Mouse (Mus musculus) heart, embryonic 16.5 days (tissue): ENCODE measurements around the gene Doc2a. TPM values are rescaled to one million over a fixed set of nuclear protein-coding genes. Genes with fewer than 3 reads are reported as not detected.

Experiments
- ATAC-seq: fragments of 200-750 bp; cut with Nextera tagmentation; replicated peaks from 2 replicates; pipeline ENCODE4 v1.8.0; 2017; ENCODE audit warnings: moderate number of reproducible peaks; ENCODE audit not compliant: insufficient read depth, low FRiP score; ENCODE audit errors: extremely low read depth
- H3K27ac ChIP-seq: fragments of 300-500 bp; sonication (generic); 2 replicates; pipeline ENCODE4 v1.5.1; 2014; ENCODE audit warnings: mild to moderate bottlenecking, low read length, control low read depth, moderate library complexity
- H3K27me3 ChIP-seq: fragments of 300-500 bp; sonication (generic); 2 replicates; pipeline ENCODE4 v1.6.1; 2014; ENCODE audit warnings: low read length, mixed read lengths; ENCODE audit not compliant: control insufficient read depth, insufficient read depth
- H3K36me3 ChIP-seq: fragments of 300-500 bp; sonication (generic); 2 replicates; pipeline ENCODE4 v1.6.1; 2014; ENCODE audit not compliant: control insufficient read depth, insufficient read depth
- H3K4me1 ChIP-seq: fragments of 300-500 bp; sonication (generic); 2 replicates; pipeline ENCODE4 v1.6.1; 2014; ENCODE audit warnings: low read length, mixed read lengths; ENCODE audit not compliant: control insufficient read depth, insufficient read depth
- H3K4me2 ChIP-seq: fragments of 300-500 bp; sonication (generic); 2 replicates; pipeline ENCODE4 v1.6.1; 2014; ENCODE audit warnings: low read depth, mild to moderate bottlenecking, control low read depth, low read length
- H3K4me3 ChIP-seq: fragments of 300-500 bp; sonication (generic); 2 replicates; pipeline ENCODE4 v1.5.1; 2014; ENCODE audit warnings: mild to moderate bottlenecking, control low read depth, low read length
- H3K9ac ChIP-seq: fragments of 300-500 bp; sonication (generic); 2 replicates; pipeline ENCODE4 v1.6.1; 2014; ENCODE audit warnings: low read length, control low read depth
- H3K9me3 ChIP-seq: fragments of 300-500 bp; sonication (generic); replicated peaks from 2 replicates; pipeline ENCODE4 v1.6.1; 2016; ENCODE audit warnings: low read length; ENCODE audit not compliant: control insufficient read depth
- WGBS: fragments of 180-500 bp; shearing (Covaris S2); extraction: QIAGEN DNeasy Blood & Tissue Kit; methylation state at CpG from one replicate; pipeline ENCODE4 v1.1.7; 2014; 5-methylcytosine and 5-hydroxymethylcytosine counted together
- polyA plus RNA-seq: library from polyadenylated mRNA; unstranded; fragments of >200 nt; fragmentation: Nextera tagmentation; extraction: Ambion mirVana; gene quantifications from 2 replicates; pipeline ENCODE4 v1.2.1, GENCODE M21; 2015

Doc2a gene
- polyA plus RNA-seq, 1 experiment from 2014 or later = not detected

DNA sequence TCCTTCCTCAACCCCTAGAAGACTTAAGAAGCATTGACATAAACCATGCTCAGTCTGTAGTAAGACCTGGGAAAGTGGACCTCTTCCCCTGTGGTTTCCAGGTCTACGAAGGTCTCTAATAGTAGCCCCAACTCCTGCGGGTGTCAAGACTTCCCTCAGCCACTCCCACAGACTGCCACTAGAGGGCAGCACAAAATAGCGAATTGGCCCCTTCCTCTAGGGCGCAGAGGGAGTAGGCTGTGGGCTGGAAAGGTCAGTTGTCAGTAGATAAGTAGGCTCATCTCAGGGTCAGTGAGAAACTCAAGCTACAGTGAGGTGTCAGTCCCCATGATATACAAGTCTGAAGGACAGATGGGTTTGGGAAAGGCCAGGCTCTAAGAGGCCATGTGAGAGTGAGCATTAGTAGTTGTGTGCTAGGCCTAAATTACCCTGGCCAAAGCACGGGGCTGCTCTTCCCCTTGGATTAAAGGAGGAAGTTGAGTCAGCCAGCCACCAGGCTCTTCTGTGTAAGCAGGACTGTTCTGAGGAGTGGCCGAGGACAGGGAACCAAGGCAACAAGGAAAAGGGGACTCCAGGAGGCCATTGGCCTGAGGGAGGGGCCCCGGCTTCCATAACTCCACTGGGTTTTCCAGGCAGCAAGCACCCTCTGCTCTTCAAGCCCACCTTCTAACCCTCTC is 25.2 kb upstream of the Doc2a start:
- Histone ChIP-seq H3K9ac (no peak overlapping the region), H3K27me3 (peaks cover 27% of the 10 kb centered on the region), H3K4me1 (peaks cover 9% of the 10 kb centered on the region), H3K27ac (no peak overlapping the region), H3K9me3 (no peaks in the 10 kb centered on the region), H3K4me2 (no peak overlapping the region), H3K36me3 (no peaks in the 10 kb centered on the region), H3K4me3 (no peak overlapping the region)
- WGBS = 18% methylated on average over 7 of the region's 7 CpGs
- peak; percentile 64; the same call in 1 of the 2 replicates for ATAC-seq

GRCm38 (mm10) chr7:126822741-126823140 is 24.5 kb upstream of the Doc2a start:
- Histone ChIP-seq H3K36me3 (no peaks in the 10 kb centered on the region), H3K9ac (no peak overlapping the region), H3K27ac (no peak overlapping the region), H3K9me3 (no peaks in the 10 kb centered on the region), H3K4me2 (peak overlapping the region; percentile 49; the same call in 1 of the 2 replicates), H3K27me3 (peaks cover 29% of the 10 kb centered on the region), H3K4me1 (peaks cover 9% of the 10 kb centered on the region), H3K4me3 (no peak overlapping the region; the same call in 1 of the 2 replicates)
- ATAC-seq = no peak
- WGBS = 22% methylated on average over 9 of the region's 9 CpGs

GRCm38 (mm10) chr7:126823202-126823711 is 24.0 kb upstream of the Doc2a start:
- H3K9me3 ChIP-seq = no peaks in the 10 kb centered on the region
- no peak overlapping the region for H3K9ac ChIP-seq
- peaks cover 9% of the 10 kb centered on the region for H3K4me1 ChIP-seq
- H3K4me2 ChIP-seq = peak overlapping the region; percentile 49
- ATAC-seq = no peak
- H3K27me3 ChIP-seq = peaks cover 29% of the 10 kb centered on the region
- H3K27ac ChIP-seq = no peak overlapping the region
- WGBS = 4% methylated on average over 16 of the region's 19 CpGs
- H3K36me3 ChIP-seq = no peaks in the 10 kb centered on the region
- peak overlapping the region; percentile 34 for H3K4me3 ChIP-seq

GRCm38 (mm10) chr7:126823940-126824339 is 23.3 kb upstream of the Doc2a start:
- WGBS = 21% methylated on average over 10 of the region's 10 CpGs
- Histone ChIP-seq H3K27me3 (peaks cover 29% of the 10 kb centered on the region), H3K4me3 (no peak overlapping the region), H3K27ac (no peak overlapping the region), H3K9ac (no peak overlapping the region), H3K9me3 (no peaks in the 10 kb centered on the region), H3K4me2 (no peak overlapping the region), H3K4me1 (peaks cover 9% of the 10 kb centered on the region), H3K36me3 (no peaks in the 10 kb centered on the region)
- no peak for ATAC-seq

DNA sequence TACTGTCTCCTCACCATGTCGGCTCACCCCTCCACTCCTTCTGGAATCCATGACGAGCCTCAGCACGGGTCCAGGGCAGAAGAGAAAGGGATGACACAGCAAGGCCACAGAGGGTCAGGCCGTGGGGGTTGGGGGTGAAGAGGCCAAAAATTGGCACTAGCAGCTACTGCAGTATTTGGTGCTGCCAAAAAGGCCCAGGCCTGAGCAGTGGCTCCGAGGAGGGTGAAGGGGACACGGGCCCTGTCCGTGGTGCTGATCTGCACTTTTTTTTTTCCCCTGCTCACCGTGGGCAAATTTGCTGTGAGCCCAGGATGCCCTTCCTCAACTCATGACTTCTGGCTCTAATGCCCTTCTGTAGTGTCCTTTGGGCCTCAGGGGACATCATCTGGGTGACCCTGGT is 21.8 kb upstream of the Doc2a start:
- 18% methylated on average over 8 of the region's 8 CpGs for WGBS
- Histone ChIP-seq H3K9me3 (no peaks in the 10 kb centered on the region), H3K27me3 (peaks cover 31% of the 10 kb centered on the region), H3K27ac (no peak overlapping the region), H3K4me3 (no peak overlapping the region), H3K4me1 (peaks cover 9% of the 10 kb centered on the region), H3K36me3 (no peaks in the 10 kb centered on the region), H3K9ac (no peak overlapping the region), H3K4me2 (no peak overlapping the region)
- ATAC-seq = no peak

DNA sequence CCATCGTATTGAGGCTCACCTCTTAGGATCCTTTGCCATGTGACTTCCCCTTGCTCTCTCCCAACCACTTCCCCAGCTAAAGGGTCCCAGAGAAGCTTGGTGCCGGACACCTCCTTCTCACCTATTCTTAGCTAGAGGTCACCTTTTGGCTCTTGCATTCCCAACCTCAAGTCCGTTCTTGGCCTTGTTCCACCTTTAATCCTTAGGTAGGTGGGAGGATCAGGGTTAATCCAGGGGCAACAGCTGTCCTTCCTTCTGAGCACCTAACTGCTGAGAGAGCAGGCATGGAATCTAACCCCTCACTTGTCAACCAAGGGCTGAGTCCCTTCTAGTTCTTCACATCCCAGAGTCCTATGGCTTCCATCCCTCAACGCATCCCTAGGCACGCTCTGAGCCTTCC is 21.3 kb upstream of the Doc2a start:
- ATAC-seq = no peak
- no peaks in the 10 kb centered on the region for H3K36me3 ChIP-seq
- 51% methylated on average over 5 of the region's 5 CpGs for WGBS
- H3K27me3 ChIP-seq = peaks cover 36% of the 10 kb centered on the region
- H3K4me1 ChIP-seq = peaks cover 9% of the 10 kb centered on the region
- H3K9me3 ChIP-seq = no peaks in the 10 kb centered on the region
- no peak overlapping the region for H3K4me3 ChIP-seq
- no peak overlapping the region for H3K9ac ChIP-seq
- H3K27ac ChIP-seq = no peak overlapping the region
- H3K4me2 ChIP-seq = no peak overlapping the region

GRCm38 (mm10) chr7:126831539-126831938 is 15.7 kb upstream of the Doc2a start, which contains the start of gene 4930451I11Rik:
4930451I11Rik (minus strand) TSS chr7:126831639.
- no peak for ATAC-seq
- 53% methylated on average over 5 of the region's 5 CpGs for WGBS
- Histone ChIP-seq H3K27me3 (peaks cover 13% of the 10 kb centered on the region; the same call in 1 of the 2 replicates), H3K9ac (0 out of 2 replicates have a peak within 1 kb of the TSS, but pooled peaks have one; percentile 14), H3K4me1 (0 out of 2 replicates have a peak, but pooled peaks cover 3% of the 10 kb centered on the region), H3K4me2 (peak within 1 kb of the TSS; percentile 63), H3K27ac (no peak within 1 kb of the TSS), H3K4me3 (peak within 1 kb of the TSS; percentile 45), H3K36me3 (no peaks in the 10 kb centered on the region), H3K9me3 (no peaks in the 10 kb centered on the region)

DNA sequence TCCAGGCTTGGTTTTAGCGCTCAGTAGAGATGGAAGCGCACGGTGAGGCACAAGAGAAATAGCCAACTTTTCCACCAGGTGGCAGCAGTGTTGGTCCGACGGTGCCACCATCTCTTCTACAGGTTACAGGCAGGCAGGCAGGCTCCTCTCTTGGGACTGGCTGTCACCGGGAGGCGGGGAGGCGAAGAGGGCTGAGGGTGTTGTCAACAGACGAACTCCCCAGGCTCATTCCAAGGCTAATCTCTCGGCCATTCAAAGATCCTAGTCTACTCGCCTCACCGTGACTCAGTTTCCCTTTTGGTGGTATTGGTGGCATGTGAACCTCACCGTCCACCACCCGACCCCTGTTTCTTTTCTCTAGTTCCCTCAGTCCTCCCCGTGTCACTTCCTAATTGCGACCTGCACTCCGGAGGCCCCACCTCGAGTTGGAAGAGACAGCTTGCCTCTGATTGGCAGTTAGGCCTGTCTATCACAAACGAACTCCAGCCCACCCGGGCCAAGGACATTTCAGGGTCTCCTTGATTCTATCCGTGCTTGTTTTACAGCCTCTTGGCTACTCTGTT is 15.1 kb upstream of the Doc2a start:
- H3K27ac ChIP-seq = no peak overlapping the region
- peak; percentile 83 for ATAC-seq

GRCm38 (mm10) chr7:126833294-126833693 is 13.9 kb upstream of the Doc2a start:
- 0 out of 2 replicates have a peak, but pooled peaks cover 3% of the 10 kb centered on the region for H3K4me1 ChIP-seq
- H3K4me2 ChIP-seq = no peak overlapping the region
- H3K27ac ChIP-seq = no peak overlapping the region
- no peak overlapping the region for H3K9ac ChIP-seq
- no peaks in the 10 kb centered on the region for H3K36me3 ChIP-seq
- no peaks in the 10 kb centered on the region for H3K9me3 ChIP-seq
- no peak overlapping the region for H3K4me3 ChIP-seq
- H3K27me3 ChIP-seq = peaks cover 10% of the 10 kb centered on the region; the same call in 1 of the 2 replicates
- WGBS = 100% methylated on average over 1 of the region's 1 CpGs
- ATAC-seq = no peak

More for the DNA sequence above, 15.1 kb upstream of the Doc2a start:
- peaks cover 13% of the 10 kb centered on the region; the same call in 1 of the 2 replicates for H3K27me3 ChIP-seq
- 0 out of 2 replicates have a peak, but pooled peaks cover 3% of the 10 kb centered on the region for H3K4me1 ChIP-seq
- H3K36me3 ChIP-seq = no peaks in the 10 kb centered on the region
- WGBS = 1% methylated on average over 21 of the region's 21 CpGs
- H3K9ac ChIP-seq = 0 out of 2 replicates have a peak overlapping the region, but pooled peaks have one; percentile 14
- H3K4me3 ChIP-seq = peak overlapping the region; percentile 45
- no peaks in the 10 kb centered on the region for H3K9me3 ChIP-seq
- peak overlapping the region; percentile 63 for H3K4me2 ChIP-seq
